Mouse (Mus musculus) hindbrain, embryonic 14.5 days (tissue): ENCODE results near the gene Rnf130. TPM values are rescaled to one million over a fixed set of nuclear protein-coding genes. Genes with fewer than 3 reads are reported as not detected.

ENCODE experiments used
- ATAC-seq: fragments of 200-750 bp; cut with Nextera tagmentation; 2 replicates; pipeline ENCODE4 v1.8.0; 2017; ENCODE audit warnings: moderate number of reproducible peaks, mild to moderate bottlenecking, moderate TSS enrichment, moderate library complexity; ENCODE audit not compliant: low FRiP score
- DNase-seq: peaks from one replicate; pipeline ENCODE4 v3.0.0-alpha.2; 2015; ENCODE audit warnings: low spot score
- H3K27ac ChIP-seq: fragments of 300-500 bp; sonication (generic); 2 replicates; pipeline ENCODE4 v1.5.1; 2014; ENCODE audit warnings: mild to moderate bottlenecking, moderate library complexity
- H3K27me3 ChIP-seq: fragments of 300-500 bp; sonication (generic); 2 replicates; pipeline ENCODE4 v1.6.1; 2014; ENCODE audit warnings: mild to moderate bottlenecking, low read length, mixed read lengths; ENCODE audit not compliant: control insufficient read depth, insufficient read depth
- H3K36me3 ChIP-seq: fragments of 300-500 bp; sonication (generic); replicated peaks from 2 replicates; pipeline ENCODE4 v1.6.1; 2014; ENCODE audit not compliant: control insufficient read depth, insufficient read depth
- H3K4me1 ChIP-seq: fragments of 300-500 bp; sonication (generic); replicated peaks from 2 replicates; pipeline ENCODE4 v1.6.1; 2014; ENCODE audit warnings: antibody characterized with exemption, low read length, mixed read lengths; ENCODE audit not compliant: control insufficient read depth, insufficient read depth
- H3K4me2 ChIP-seq: fragments of 300-500 bp; sonication (generic); replicated peaks from 2 replicates; pipeline ENCODE4 v1.6.1; 2014; ENCODE audit warnings: mild to moderate bottlenecking, moderate library complexity
- H3K4me3 ChIP-seq: fragments of 300-500 bp; sonication (generic); replicated peaks from 2 replicates; pipeline ENCODE4 v1.5.1; 2014; ENCODE audit warnings: mild to moderate bottlenecking, low read length
- H3K9ac ChIP-seq: fragments of 300-500 bp; sonication (generic); 2 replicates; pipeline ENCODE4 v1.6.1; 2014
- H3K9me3 ChIP-seq: fragments of 300-500 bp; sonication (generic); 2 replicates; pipeline ENCODE4 v1.6.1; 2016; ENCODE audit warnings: low read length; ENCODE audit not compliant: control insufficient read depth
- WGBS: fragments of 180-500 bp; shearing (Covaris S2); extraction: QIAGEN DNeasy Blood & Tissue Kit; methylation state at CpG from one replicate; pipeline ENCODE4 v1.1.7; 2014; 5-methylcytosine and 5-hydroxymethylcytosine counted together
- polyA plus RNA-seq: library from polyadenylated mRNA; unstranded; fragments of >200 nt; fragmentation: Nextera tagmentation; extraction: Ambion mirVana; gene quantifications from 2 replicates; pipeline ENCODE4 v1.2.1, GENCODE M21; 2014

Gene Rnf130
- polyA plus RNA-seq, 1 experiment from 2014 or later: 72.0 TPM

DNA sequence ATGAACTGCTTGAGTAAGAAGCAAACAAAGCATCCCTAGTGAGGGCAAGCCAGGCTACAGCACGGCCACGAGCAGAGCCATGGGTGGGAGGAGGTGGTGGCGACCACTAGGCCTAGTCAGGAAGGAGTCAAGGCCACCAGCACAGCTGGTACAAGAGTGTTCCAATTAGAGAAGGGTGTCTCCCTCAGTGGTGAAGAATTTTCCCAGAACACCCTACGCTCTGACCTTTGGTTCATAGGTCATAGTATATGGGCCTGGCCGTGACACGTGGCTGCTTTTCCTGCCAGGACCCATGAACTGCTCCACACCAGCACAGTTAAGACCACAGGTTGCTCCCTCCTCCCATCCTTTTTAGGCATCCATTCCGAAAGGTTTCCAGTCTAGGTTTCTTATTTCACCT is 114.4 kb downstream of the Rnf130 start:
- no peaks in the 10 kb centered on the region for H3K27me3 ChIP-seq
- H3K9ac ChIP-seq: no peak overlapping the region
- H3K36me3 ChIP-seq: peaks cover 86% of the 10 kb centered on the region
- no peaks in the 10 kb centered on the region for H3K9me3 ChIP-seq
- ATAC-seq (no peak), DNase-seq (no peak)
- WGBS: 86% methylated on average over 7 of the region's 7 CpGs
- H3K4me1 ChIP-seq: no peaks in the 10 kb centered on the region
- H3K27ac ChIP-seq: no peak overlapping the region
- H3K4me2 ChIP-seq: no peak overlapping the region
- no peak overlapping the region for H3K4me3 ChIP-seq

DNA sequence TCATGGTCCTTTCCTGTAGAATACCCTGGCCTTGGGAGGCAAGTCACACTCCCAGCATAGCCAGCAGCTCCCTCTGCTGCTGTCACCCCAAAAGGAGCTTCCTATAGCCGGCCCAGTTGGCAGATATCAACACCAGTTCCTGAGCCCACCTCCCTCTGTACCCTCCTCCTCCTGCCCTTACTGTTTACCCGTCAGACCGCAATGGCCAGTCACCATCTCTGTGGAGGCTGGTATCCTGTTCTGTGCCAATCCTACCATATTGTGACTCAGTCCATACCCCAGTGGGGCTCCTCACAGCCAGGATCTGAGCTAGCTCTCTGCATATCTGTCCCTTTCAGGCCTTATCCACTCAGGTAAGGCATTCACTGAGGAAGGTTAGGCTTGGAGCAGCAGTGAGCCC is 120.4 kb downstream of the Rnf130 start:
- Histone ChIP-seq H3K36me3 (peaks cover 95% of the 10 kb centered on the region), H3K27ac (no peak overlapping the region), H3K4me1 (no peaks in the 10 kb centered on the region), H3K9me3 (no peaks in the 10 kb centered on the region), H3K9ac (no peak overlapping the region), H3K27me3 (no peaks in the 10 kb centered on the region), H3K4me3 (no peak overlapping the region), H3K4me2 (no peak overlapping the region)
- ATAC-seq (no peak), DNase-seq (no peak)
- 98% methylated on average over 3 of the region's 3 CpGs for WGBS

DNA sequence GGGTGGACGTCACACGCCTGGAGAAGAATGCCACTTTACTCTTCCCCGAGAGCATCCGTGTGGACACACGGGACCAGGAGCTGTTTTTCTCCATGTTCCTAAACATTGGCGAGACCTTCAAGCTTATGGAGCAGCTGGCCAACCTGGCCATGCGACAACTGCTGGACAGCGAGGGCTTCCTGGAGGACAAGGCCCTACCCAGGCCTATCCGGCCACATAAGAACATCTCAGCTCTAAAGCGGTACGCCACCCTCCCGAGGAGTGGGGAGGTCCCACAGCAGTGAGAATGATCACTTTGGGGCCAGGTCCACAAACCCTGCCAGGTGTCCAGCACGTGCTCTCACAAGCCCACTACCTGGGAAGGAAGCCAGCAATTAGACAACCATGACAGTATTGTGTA is 121.0 kb downstream of the Rnf130 start:
- H3K36me3 ChIP-seq: peaks cover 95% of the 10 kb centered on the region
- no peaks in the 10 kb centered on the region for H3K27me3 ChIP-seq
- no peak for ATAC-seq
- no peak for DNase-seq
- no peak overlapping the region for H3K27ac ChIP-seq
- H3K4me3 ChIP-seq: no peak overlapping the region
- H3K9me3 ChIP-seq: no peaks in the 10 kb centered on the region
- WGBS: 97% methylated on average over 13 of the region's 13 CpGs
- H3K4me2 ChIP-seq: no peak overlapping the region
- H3K4me1 ChIP-seq: no peaks in the 10 kb centered on the region
- H3K9ac ChIP-seq: no peak overlapping the region

DNA sequence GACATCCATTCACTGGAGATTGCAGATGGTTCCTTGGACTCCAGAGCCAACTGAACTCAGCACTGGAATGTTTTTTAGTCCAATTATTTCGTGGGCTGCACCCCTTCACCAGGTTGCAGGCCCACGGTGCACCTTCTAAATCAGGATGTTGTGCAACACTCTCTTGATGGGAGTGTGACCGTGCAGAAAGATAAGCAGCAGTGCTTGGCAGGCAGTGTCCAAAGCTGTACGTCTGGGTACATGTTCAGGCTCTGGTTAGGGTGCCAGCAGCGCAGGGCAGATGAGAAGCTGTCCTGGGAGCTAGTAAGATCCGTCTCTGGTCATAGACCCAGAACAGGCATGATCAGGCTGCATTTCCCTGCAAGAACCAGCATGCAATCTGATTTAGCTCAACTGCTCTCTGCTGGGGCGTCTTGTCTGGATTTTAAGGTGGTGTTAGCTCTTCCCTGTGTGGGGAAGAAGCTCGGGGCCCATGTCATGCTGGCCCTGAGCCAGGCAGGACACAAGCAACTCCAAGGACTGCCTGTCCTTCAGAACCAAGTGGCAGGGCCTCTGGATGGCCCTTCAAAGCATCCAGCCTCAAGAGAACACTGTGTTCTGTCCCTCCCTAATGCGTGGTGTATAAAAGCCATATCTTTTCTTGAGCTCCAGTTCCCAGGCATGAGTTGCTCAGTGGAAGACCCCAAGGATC is 122.3 kb downstream of the Rnf130 start:
- no peak for ATAC-seq
- H3K36me3 ChIP-seq: peaks cover 95% of the 10 kb centered on the region
- no peak overlapping the region for H3K27ac ChIP-seq
- no peak for DNase-seq
- no peak overlapping the region for H3K9ac ChIP-seq
- no peaks in the 10 kb centered on the region for H3K27me3 ChIP-seq
- H3K4me3 ChIP-seq: no peak overlapping the region
- H3K9me3 ChIP-seq: no peaks in the 10 kb centered on the region
- WGBS: 90% methylated on average over 9 of the region's 9 CpGs
- H3K4me2 ChIP-seq: no peak overlapping the region
- H3K4me1 ChIP-seq: no peaks in the 10 kb centered on the region

DNA sequence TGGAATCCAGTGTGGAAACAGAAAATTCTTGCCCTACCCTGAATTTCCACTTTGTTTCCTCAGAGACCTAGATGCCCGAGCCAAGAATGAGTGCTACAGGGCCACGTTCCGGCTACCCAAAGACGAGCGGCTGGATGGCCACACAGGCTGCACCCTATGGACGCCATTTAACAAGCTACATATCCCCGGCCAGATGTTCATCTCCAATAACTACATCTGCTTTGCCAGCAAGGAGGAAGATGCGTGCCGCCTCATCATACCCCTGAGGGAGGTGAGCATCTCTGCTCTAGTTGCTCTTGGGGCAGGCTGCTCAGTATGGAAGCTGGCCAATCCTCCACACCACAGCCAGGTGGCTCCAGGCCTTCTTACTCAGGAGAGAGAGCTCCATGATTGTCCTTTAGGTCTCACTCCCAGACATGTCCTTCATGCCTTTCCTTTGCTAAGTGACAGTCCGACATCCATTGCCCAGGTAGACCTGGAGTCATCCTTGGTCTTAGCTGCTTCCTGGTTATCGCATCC is 122.9 kb downstream of the Rnf130 start:
- Histone ChIP-seq H3K27ac (no peak overlapping the region), H3K27me3 (no peaks in the 10 kb centered on the region), H3K4me1 (no peaks in the 10 kb centered on the region), H3K36me3 (peaks cover 95% of the 10 kb centered on the region), H3K9ac (no peak overlapping the region), H3K9me3 (no peaks in the 10 kb centered on the region), H3K4me3 (no peak overlapping the region), H3K4me2 (no peak overlapping the region)
- 91% methylated on average over 11 of the region's 11 CpGs for WGBS
- ATAC-seq (no peak), DNase-seq (no peak)

DNA sequence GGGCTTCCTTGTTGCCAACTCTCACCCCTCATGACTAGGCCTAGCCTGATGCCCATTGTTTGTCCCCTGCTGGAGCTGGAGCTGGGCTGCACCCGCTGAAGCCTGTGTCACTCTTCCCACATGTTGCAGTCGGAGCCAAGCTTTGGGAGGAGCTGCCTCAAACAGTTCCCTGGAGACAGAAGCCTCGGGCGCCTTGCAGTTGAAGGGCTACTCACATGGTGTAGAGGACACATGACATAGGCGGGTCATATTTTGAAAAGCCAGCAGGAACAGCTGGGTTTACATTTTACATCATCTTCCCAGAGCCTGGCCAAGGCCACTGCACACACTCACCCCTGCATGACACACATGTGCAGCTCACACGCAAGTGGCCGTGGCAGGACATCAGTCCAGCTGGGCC is 124.1 kb downstream of the Rnf130 start:
- ATAC-seq (no peak), DNase-seq (no peak)
- H3K27ac ChIP-seq: no peak overlapping the region
- H3K9me3 ChIP-seq: no peaks in the 10 kb centered on the region
- no peaks in the 10 kb centered on the region for H3K4me1 ChIP-seq
- no peak overlapping the region for H3K9ac ChIP-seq
- H3K4me3 ChIP-seq: no peak overlapping the region
- H3K4me2 ChIP-seq: no peak overlapping the region
- WGBS: 92% methylated on average over 7 of the region's 7 CpGs
- H3K36me3 ChIP-seq: peaks cover 96% of the 10 kb centered on the region
- H3K27me3 ChIP-seq: no peaks in the 10 kb centered on the region

DNA sequence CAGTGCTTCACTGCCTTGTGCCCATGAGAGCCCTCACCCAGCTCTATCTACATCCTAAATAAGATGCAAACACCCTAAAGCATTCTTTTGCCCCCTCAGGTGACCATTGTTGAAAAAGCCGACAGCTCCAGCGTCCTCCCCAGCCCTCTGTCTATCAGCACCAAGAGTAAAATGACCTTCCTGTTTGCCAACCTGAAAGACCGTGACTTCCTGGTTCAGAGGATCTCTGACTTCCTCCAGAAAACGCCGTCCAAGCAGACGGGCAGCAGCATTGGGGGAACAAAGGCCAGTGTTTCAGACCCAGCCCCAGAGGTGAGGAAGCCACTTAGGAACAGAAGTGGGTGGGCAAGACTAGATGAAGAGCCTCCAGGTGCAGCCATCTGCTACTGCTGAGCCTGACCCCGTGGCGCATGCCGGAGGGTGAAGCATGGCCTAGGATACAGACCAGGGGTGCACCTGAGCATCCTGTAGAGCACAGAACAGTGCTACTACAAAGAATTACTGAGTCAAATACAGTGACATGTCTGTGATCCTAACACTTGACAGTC is 124.5 kb downstream of the Rnf130 start:
- Histone ChIP-seq H3K27ac (no peak overlapping the region), H3K27me3 (no peaks in the 10 kb centered on the region), H3K9me3 (no peaks in the 10 kb centered on the region), H3K4me3 (no peak overlapping the region), H3K36me3 (peaks cover 99% of the 10 kb centered on the region), H3K4me1 (no peaks in the 10 kb centered on the region), H3K9ac (no peak overlapping the region), H3K4me2 (no peak overlapping the region)
- ATAC-seq (no peak), DNase-seq (no peak)
- 91% methylated on average over 9 of the region's 9 CpGs for WGBS

DNA sequence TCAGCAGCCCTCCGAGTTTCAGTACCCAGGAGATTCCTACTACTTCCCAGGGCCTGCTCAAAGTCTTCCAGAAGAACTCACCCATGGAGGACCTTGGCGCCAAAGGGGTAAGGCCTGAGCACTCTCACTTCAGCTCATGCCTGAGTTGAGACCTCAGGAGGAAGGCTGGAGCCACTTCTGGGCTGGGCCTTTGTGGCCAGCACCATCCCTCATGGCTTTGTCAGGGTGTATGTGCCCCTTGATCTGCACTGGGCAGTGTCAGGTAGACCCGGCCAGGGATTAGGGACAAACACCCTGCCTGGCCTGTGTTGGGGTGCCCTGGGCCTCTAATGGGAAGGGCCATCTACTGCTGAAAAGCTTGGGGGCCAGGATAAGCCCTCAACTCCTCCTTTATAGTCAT is 126.2 kb downstream of the Rnf130 start:
- Histone ChIP-seq H3K36me3 (peaks cover 99% of the 10 kb centered on the region), H3K27ac (no peak overlapping the region), H3K9ac (no peak overlapping the region), H3K9me3 (no peaks in the 10 kb centered on the region), H3K27me3 (no peaks in the 10 kb centered on the region), H3K4me1 (no peaks in the 10 kb centered on the region), H3K4me2 (no peak overlapping the region), H3K4me3 (no peak overlapping the region)
- ATAC-seq: no peak
- 83% methylated on average over 3 of the region's 3 CpGs for WGBS
- DNase-seq: no peak

DNA sequence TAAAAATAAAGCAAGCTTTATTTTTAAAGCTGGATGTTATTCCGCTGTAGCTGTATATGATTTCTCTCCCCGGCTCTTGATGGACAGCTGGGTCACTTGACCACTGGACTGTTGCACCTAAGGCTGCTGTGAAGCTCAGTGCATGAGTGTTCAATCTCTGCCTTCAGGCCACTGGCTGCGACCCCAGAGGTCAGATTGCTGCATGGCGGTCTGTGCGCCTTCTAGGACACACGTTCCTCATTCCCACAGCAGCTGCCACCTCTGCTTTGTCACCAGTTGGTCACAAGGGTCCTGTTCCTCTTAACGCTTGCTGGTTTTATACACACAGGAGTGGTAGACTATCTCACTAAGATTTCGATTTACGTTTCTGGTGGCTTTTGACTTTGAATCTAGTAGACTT is 129.0 kb downstream of the Rnf130 start:
- Histone ChIP-seq H3K27me3 (no peaks in the 10 kb centered on the region), H3K4me2 (no peak overlapping the region), H3K4me1 (no peaks in the 10 kb centered on the region), H3K27ac (no peak overlapping the region), H3K4me3 (no peak overlapping the region), H3K36me3 (peaks cover 100% of the 10 kb centered on the region), H3K9ac (no peak overlapping the region), H3K9me3 (no peaks in the 10 kb centered on the region)
- DNase-seq (no peak), ATAC-seq (no peak)
- WGBS: 66% methylated on average over 9 of the region's 9 CpGs
